Mouse (Mus musculus): ENCODE results near the gene Dynlt1a.
"Not testable (repeated sequence)": the region's sequence is repeated elsewhere in the genome, so short reads cannot be mapped to it uniquely, and the experiment has no call there.

GRCm38 (mm10) chr17:6315706-6316105 is 1.6 kb downstream of the Dynlt1a start:
- not testable (repeated sequence) for TF ChIP-seq CTCF, POLR2A (IDR thresholded peaks at IDR 0.05; ENCODE audit: extremely low read depth, insufficient read depth, low read length)
